Mouse (Mus musculus) lung, embryonic 15.5 days (tissue): Measurements from ENCODE around the gene Tmigd3. TPM values are rescaled to one million over a fixed set of nuclear protein-coding genes. Genes with fewer than 3 reads are reported as not detected.
A peak's percentile ranks its signal among the peaks of the same experiment; 100 is the strongest.

Experiments
- ATAC-seq: fragments of 200-750 bp; cut with Nextera tagmentation; 2 replicates; pipeline ENCODE4 v1.8.0; 2017; ENCODE audit warnings: moderate number of reproducible peaks, borderline replicate concordance; ENCODE audit not compliant: low FRiP score, low TSS enrichment; ENCODE audit errors: extremely low read depth
- H3K27ac ChIP-seq: fragments of 300-500 bp; sonication (generic); 2 replicates; pipeline ENCODE4 v1.5.1; 2015; ENCODE audit warnings: moderate library complexity, mild to moderate bottlenecking, inconsistent platforms
- H3K27me3 ChIP-seq: fragments of 300-500 bp; sonication (generic); 2 replicates; pipeline ENCODE4 v1.6.1; 2015; ENCODE audit warnings: inconsistent platforms
- H3K36me3 ChIP-seq: fragments of 300-500 bp; sonication (generic); 2 replicates; pipeline ENCODE4 v1.6.1; 2015; ENCODE audit warnings: inconsistent platforms
- H3K4me1 ChIP-seq: fragments of 300-500 bp; sonication (generic); 2 replicates; pipeline ENCODE4 v1.6.1; 2015; ENCODE audit warnings: inconsistent platforms
- H3K4me2 ChIP-seq: fragments of 300-500 bp; sonication (generic); 2 replicates; pipeline ENCODE4 v1.6.1; 2015; ENCODE audit warnings: inconsistent platforms, mild to moderate bottlenecking, moderate library complexity
- H3K4me3 ChIP-seq: fragments of 300-500 bp; sonication (generic); 2 replicates; pipeline ENCODE4 v1.5.1; 2015; ENCODE audit warnings: mild to moderate bottlenecking, inconsistent platforms
- H3K9ac ChIP-seq: fragments of 300-500 bp; sonication (generic); 2 replicates; pipeline ENCODE4 v1.6.1; 2015; ENCODE audit warnings: inconsistent platforms
- H3K9me3 ChIP-seq: fragments of 300-500 bp; sonication (generic); 2 replicates; pipeline ENCODE4 v1.6.1; 2016; ENCODE audit warnings: inconsistent platforms
- WGBS: fragments of 180-500 bp; shearing (Covaris S2); methylation state at CpG from one replicate; pipeline ENCODE4 v1.1.7; 2015; 5-methylcytosine and 5-hydroxymethylcytosine counted together
- polyA plus RNA-seq: library from polyadenylated mRNA; unstranded; fragments of >200 nt; fragmentation: Nextera tagmentation; extraction: Ambion mirVana; gene quantifications from 2 replicates; pipeline ENCODE4 v1.2.1, GENCODE M21; 2015

Tmigd3 gene
- polyA plus RNA-seq = 0.25 and 0.47 TPM in 2 replicates

DNA sequence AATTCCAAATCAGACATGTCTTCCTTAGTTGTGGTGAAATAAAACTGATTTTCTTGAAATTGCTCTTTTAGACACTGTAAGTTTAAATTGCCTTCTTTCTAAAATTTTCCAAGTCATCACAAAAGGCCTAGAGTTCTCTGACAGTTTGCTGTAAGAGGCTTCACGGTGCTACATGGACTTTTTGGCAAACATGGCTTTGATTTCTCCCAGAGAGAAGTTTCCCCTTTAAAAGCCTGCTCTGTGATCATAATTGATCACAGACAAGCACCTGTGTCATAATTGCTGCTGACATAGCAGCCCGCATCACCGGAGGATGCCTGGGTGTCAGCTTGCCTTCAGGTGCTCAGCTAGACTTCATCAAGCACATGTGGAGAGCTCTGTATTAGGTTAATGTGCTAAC is at the start of gene Tmigd3, which contains the start of gene Adora3:
Tmigd3 (plus strand) TSS at position 346 of the 400 bp plus-strand sequence.
Adora3 (plus strand) TSS at position 301 of the 400 bp plus-strand sequence.
- Histone ChIP-seq H3K27me3 (no peaks in the 10 kb centered on the region), H3K4me3 (no peak within 1 kb of the TSS), H3K4me2 (no peak within 1 kb of the TSS), H3K36me3 (no peaks in the 10 kb centered on the region), H3K9me3 (no peaks in the 10 kb centered on the region), H3K4me1 (peaks cover 21% of the 10 kb centered on the region), H3K9ac (no peak within 1 kb of the TSS), H3K27ac (no peak within 1 kb of the TSS)
- no peak for ATAC-seq
- 86% methylated on average over 3 of the region's 3 CpGs for WGBS

DNA sequence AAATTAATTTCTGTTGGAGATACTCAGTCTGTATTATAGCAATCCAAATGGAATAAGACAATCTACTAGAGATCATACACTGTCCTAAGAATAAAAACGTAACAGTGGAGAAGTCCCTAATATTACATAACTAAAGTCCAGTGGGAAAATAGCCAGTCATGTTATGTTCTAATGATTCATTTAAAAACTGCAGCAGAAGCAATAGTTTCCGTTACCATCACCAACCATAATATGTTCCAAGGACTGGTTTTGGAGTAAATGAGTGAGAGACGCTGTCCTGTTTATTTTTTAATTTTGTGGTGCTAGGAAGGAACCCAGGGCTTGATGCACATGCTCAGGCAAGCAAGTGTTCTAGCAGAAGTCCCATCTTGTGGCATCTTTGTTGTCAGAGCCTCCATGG is 49.2 kb upstream of the Tmigd3 start:
- ATAC-seq = no peak
- H3K27me3 ChIP-seq = no peaks in the 10 kb centered on the region
- H3K36me3 ChIP-seq = no peaks in the 10 kb centered on the region
- H3K4me2 ChIP-seq = no peak overlapping the region
- WGBS = 86% methylated on average over 3 of the region's 3 CpGs
- no peak overlapping the region for H3K4me3 ChIP-seq
- no peak overlapping the region for H3K9ac ChIP-seq
- H3K4me1 ChIP-seq = peaks cover 12% of the 10 kb centered on the region; the same call in 1 of the 2 replicates
- no peak overlapping the region for H3K27ac ChIP-seq
- H3K9me3 ChIP-seq = no peaks in the 10 kb centered on the region

DNA sequence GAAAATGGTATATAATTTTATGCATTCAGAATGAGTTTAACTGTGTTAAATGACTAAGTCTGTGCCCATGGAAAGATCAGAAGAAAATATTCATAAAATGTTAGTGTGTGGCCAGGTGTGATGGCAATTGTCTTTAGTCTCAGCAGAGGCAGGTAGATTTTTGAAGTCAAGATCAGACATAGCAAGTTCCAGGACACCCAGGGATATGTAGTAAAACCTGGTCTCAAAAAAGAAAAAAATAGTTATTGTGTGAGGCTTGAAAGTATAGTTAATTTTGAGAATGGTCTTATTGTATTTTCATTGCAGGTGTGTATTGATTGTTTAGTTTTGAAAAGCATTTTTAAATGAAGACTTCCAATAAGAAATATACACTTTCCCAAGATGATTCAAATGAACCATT is 47.1 kb upstream of the Tmigd3 start:
- H3K4me3 ChIP-seq = no peak overlapping the region
- ATAC-seq = no peak

DNA sequence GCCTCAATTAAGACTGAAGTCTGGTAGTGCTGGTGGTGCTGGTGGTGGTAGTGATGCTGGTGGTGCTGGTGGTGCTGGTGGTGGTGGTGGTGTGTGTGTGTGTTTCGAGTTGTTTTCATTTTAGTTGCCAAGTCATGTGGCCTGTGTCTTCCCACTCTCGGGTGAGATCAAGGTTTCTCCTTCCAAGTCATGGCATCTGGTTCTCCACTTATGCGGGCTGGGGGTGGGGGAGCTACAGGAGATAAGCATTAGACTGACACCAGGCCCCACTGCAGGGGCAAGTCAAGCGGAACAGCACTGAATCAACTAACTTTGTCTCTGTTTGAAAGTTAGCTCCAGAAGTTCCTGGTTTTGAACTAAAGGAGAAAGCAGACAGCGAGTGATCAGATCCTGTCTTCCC is 46.6 kb upstream of the Tmigd3 start:
- Histone ChIP-seq H3K27ac (no peak overlapping the region), H3K27me3 (no peaks in the 10 kb centered on the region), H3K9me3 (no peaks in the 10 kb centered on the region), H3K4me3 (no peak overlapping the region), H3K4me1 (0 out of 2 replicates have a peak, but pooled peaks cover 4% of the 10 kb centered on the region), H3K4me2 (no peak overlapping the region), H3K9ac (no peak overlapping the region), H3K36me3 (no peaks in the 10 kb centered on the region)
- WGBS = 43% methylated on average over 5 of the region's 5 CpGs
- no peak for ATAC-seq

More for the DNA sequence above, 47.1 kb upstream of the Tmigd3 start:
- H3K27me3 ChIP-seq = no peaks in the 10 kb centered on the region
- H3K4me2 ChIP-seq = no peak overlapping the region
- H3K9me3 ChIP-seq = no peaks in the 10 kb centered on the region
- H3K4me1 ChIP-seq = 0 out of 2 replicates have a peak, but pooled peaks cover 9% of the 10 kb centered on the region
- H3K36me3 ChIP-seq = no peaks in the 10 kb centered on the region
- H3K27ac ChIP-seq = no peak overlapping the region
- H3K9ac ChIP-seq = no peak overlapping the region

DNA sequence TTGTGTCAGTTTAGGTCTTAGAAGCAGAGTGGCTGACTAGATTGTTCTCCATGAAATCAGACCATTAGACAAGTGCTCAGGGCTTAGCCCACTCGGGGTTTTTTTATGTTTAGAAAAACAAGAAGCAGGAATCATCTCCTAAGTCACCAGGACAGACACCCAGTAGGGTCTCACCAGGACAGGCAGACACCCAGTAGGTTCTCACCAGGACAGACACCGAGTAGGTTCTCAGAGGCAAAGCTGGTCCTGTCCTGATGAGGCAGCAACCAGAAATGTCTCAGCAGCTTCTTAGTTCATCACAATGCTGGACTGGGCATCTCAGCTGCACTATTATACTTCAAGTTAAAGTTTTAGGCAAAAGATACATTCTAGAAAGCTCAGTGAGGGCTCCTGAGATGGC is 46.0 kb upstream of the Tmigd3 start:
- 0 out of 2 replicates have a peak, but pooled peaks cover 4% of the 10 kb centered on the region for H3K4me1 ChIP-seq
- H3K27ac ChIP-seq = no peak overlapping the region
- ATAC-seq = no peak
- H3K9ac ChIP-seq = no peak overlapping the region
- H3K36me3 ChIP-seq = no peaks in the 10 kb centered on the region
- no peaks in the 10 kb centered on the region for H3K27me3 ChIP-seq
- 47% methylated on average over 2 of the region's 2 CpGs for WGBS
- H3K4me2 ChIP-seq = no peak overlapping the region
- no peak overlapping the region for H3K4me3 ChIP-seq
- no peaks in the 10 kb centered on the region for H3K9me3 ChIP-seq

DNA sequence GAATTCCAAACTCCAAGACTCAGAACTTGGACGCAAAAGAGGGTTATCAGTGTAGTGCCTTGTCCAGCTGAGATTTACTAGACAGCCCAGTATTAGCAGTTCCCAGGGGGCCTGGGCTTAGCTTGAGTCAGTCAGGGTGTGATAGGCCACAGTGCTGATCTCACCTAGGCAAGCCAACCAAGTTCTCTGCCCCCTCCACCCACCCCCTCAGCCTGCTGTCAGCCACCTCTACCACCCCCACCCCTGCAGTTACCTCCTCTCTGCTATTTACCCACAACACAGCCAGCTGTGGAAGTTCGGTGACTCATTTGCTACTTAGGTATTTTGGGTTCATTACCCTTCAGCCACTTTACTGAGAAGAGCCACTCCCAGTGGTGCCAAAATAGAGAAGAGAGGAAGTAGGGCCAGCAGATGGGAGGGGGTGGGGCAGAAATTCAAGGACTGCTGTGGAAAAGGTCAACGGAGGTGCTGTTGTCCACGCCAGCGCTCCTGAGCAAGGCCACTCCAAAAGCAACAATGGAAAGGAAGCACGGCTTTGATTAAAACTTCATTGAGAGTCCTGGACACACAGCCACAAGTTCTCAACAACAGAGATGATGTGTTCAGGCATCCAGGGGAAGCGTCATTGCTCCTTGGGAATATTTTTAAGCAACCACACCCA is 45.1 kb upstream of the Tmigd3 start:
- H3K27ac ChIP-seq = 0 out of 2 replicates have a peak overlapping the region, but pooled peaks have one; percentile 47

DNA sequence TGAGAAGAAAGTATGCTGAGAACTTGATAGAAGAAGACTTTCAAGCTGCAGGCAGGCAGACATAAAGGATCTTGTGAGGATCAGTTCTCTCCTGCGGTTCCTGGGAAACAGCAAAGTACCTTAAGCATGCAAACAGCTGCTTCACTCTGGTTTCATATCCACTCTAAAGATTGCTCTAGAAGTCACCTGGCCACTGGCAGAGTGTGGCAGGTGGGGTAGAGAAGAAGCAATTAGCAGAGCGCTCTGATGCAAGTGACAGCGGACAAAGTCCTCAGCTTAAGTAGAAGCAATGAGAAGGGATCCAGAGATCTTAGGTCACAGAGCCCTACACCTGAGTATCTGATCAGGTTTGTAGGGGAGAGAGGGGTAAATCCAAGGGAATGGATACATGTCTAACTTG is 39.1 kb upstream of the Tmigd3 start:
- no peak for ATAC-seq
- H3K4me3 ChIP-seq = no peak overlapping the region
- no peaks in the 10 kb centered on the region for H3K27me3 ChIP-seq
- WGBS = 92% methylated on average over 3 of the region's 3 CpGs
- no peaks in the 10 kb centered on the region for H3K36me3 ChIP-seq
- no peak overlapping the region for H3K9ac ChIP-seq
- H3K4me2 ChIP-seq = no peak overlapping the region
- no peaks in the 10 kb centered on the region for H3K4me1 ChIP-seq
- no peak overlapping the region for H3K27ac ChIP-seq
- H3K9me3 ChIP-seq = no peaks in the 10 kb centered on the region

More for the DNA sequence above, 45.1 kb upstream of the Tmigd3 start:
- Histone ChIP-seq H3K4me2 (no peak overlapping the region), H3K4me1 (0 out of 2 replicates have a peak, but pooled peaks cover 4% of the 10 kb centered on the region), H3K27me3 (no peaks in the 10 kb centered on the region), H3K4me3 (no peak overlapping the region), H3K36me3 (no peaks in the 10 kb centered on the region), H3K9ac (no peak overlapping the region), H3K9me3 (no peaks in the 10 kb centered on the region)
- ATAC-seq = no peak
- 51% methylated on average over 7 of the region's 7 CpGs for WGBS

DNA sequence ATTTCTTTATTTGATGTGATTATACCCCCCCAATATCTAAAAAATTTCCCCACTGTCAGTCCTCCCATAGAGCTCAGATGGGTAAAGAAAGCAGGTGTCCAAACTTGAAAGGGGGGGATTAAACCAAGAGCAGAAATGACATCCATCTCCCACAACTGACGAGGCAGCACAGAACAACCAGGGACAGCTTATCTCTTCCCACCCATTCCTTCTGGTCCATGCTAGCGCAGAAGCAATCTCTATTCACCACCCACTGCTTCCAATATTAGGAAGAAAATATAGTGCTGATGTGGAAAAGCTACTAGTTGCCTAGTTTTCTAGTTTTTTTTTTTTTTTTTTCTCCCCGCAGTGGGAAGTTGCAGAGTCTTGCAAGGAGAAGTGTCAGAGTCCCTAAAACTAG is 34.8 kb upstream of the Tmigd3 start:
- Histone ChIP-seq H3K9me3 (no peaks in the 10 kb centered on the region), H3K4me2 (no peak overlapping the region), H3K27ac (no peak overlapping the region), H3K4me3 (no peak overlapping the region), H3K27me3 (no peaks in the 10 kb centered on the region), H3K36me3 (no peaks in the 10 kb centered on the region), H3K4me1 (no peaks in the 10 kb centered on the region), H3K9ac (no peak overlapping the region)
- WGBS = 51% methylated on average over 3 of the region's 3 CpGs
- no peak for ATAC-seq

DNA sequence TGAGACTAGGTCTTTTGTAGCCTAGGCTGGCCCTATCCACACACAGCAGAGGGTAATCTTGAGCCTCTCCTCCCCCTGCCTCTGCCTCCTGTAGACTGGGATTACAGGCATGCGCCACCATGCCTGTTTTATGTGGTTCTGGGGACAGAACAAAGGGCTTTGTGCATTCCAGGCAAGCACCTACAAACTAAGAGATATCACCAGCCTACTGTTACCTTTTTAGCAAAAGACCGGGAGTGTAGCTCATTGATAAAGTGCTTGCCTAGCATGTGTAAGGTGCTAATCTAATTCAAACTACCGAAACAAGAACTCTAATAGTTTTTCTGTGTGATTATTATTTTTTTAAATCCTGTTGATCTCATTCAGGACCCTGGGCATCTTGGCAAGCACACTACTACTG is 33.8 kb upstream of the Tmigd3 start:
- Histone ChIP-seq H3K4me1 (no peaks in the 10 kb centered on the region), H3K27ac (no peak overlapping the region), H3K4me3 (no peak overlapping the region), H3K4me2 (no peak overlapping the region), H3K27me3 (no peaks in the 10 kb centered on the region), H3K9me3 (no peaks in the 10 kb centered on the region), H3K9ac (no peak overlapping the region), H3K36me3 (no peaks in the 10 kb centered on the region)
- ATAC-seq = no peak
- 81% methylated on average over 3 of the region's 3 CpGs for WGBS

DNA sequence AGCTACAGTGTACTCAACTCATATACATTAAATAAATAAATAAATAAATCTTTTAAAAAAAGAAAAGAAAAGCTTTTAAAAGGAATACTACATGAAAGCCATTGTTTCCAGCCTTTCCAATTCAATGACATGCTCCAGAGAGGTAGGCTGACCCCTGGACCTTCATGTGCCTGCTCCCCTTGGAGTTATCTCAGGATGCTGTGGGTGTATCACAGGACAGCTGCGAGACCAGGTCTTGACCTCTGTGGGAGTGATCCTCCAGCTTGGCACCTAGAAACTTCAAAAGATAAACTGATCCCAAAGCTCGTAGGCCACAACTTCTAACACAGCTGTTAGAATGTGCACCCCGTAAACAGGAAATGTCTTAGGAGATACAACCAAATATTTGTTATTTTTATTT is 32.0 kb upstream of the Tmigd3 start:
- Histone ChIP-seq H3K4me1 (no peaks in the 10 kb centered on the region), H3K36me3 (no peaks in the 10 kb centered on the region), H3K27ac (no peak overlapping the region), H3K4me3 (no peak overlapping the region), H3K9ac (no peak overlapping the region), H3K4me2 (no peak overlapping the region), H3K27me3 (no peaks in the 10 kb centered on the region), H3K9me3 (no peaks in the 10 kb centered on the region)
- WGBS = 63% methylated on average over 3 of the region's 3 CpGs
- ATAC-seq = no peak

DNA sequence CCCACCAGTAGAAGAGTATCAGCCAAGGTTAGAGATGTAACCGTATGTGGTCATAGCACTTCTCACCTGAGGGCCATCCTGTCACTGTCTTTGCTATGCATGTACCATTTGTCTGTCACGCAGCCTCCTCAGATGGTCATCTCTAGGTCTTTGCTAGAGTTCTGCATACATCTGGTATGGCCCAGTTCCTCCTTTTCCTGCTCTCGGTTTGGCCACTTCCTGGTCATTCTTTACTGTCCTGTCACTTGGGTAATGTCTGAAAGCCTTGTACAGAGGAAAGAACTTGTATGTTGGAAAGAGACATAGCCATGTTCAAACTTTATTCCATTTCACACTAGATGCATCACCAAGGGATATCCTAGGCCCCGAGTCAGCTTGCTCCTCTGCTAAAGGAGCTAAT is 30.9 kb upstream of the Tmigd3 start:
- Histone ChIP-seq H3K36me3 (no peaks in the 10 kb centered on the region), H3K4me2 (no peak overlapping the region), H3K27me3 (no peaks in the 10 kb centered on the region), H3K9me3 (no peaks in the 10 kb centered on the region), H3K4me3 (no peak overlapping the region), H3K9ac (no peak overlapping the region), H3K4me1 (no peaks in the 10 kb centered on the region), H3K27ac (no peak overlapping the region)
- WGBS = 75% methylated on average over 4 of the region's 4 CpGs
- no peak for ATAC-seq

DNA sequence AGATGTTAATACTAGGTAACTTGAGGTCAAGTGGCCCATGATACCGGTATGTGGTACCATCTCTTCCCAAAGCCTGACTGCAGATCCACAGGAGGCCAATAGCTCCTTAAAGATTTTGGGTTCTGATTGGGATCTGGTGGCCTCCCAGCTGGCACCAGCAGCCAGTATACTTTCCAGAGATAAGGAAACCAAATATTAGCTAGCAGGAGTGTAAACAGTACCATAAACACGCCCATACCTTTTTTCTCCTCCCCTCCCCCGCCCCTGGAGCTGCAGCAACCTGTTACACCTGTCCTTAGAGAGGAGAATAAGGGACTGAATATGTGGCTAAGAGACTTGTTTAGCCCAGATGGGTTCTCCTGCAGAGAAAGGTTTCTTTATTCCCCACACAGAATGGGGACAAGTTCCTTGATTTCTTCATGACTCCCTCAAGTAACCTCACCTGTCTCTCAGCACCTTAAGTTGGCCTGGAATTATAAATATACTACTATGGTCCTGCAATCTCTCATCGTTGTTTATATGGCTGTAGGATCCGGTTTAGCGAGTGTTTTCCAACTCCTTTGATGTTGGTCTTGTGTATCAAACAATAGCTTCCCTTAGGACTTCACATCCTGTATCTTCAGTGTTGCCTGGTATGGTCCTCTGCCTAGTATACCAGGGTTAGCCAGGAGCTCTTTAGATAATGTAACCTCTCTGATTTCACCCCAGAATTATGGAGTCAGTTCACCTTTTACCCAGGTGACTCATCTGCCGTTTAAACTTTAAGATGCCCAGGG is 24.2 kb upstream of the Tmigd3 start:
- no peak overlapping the region for H3K4me3 ChIP-seq
- H3K9ac ChIP-seq = no peak overlapping the region
- H3K4me2 ChIP-seq = peak overlapping the region; percentile 21; the same call in 1 of the 2 replicates
- H3K9me3 ChIP-seq = no peaks in the 10 kb centered on the region
- peak overlapping the region; percentile 62 for H3K27ac ChIP-seq
- ATAC-seq = no peak
- peaks cover 7% of the 10 kb centered on the region; the same call in 1 of the 2 replicates for H3K4me1 ChIP-seq
- no peaks in the 10 kb centered on the region for H3K27me3 ChIP-seq
- no peaks in the 10 kb centered on the region for H3K36me3 ChIP-seq
- WGBS = 28% methylated on average over 7 of the region's 7 CpGs
